11 mouse cellular contexts compared by ENCODE assay signal in the genomic region with DNA sequence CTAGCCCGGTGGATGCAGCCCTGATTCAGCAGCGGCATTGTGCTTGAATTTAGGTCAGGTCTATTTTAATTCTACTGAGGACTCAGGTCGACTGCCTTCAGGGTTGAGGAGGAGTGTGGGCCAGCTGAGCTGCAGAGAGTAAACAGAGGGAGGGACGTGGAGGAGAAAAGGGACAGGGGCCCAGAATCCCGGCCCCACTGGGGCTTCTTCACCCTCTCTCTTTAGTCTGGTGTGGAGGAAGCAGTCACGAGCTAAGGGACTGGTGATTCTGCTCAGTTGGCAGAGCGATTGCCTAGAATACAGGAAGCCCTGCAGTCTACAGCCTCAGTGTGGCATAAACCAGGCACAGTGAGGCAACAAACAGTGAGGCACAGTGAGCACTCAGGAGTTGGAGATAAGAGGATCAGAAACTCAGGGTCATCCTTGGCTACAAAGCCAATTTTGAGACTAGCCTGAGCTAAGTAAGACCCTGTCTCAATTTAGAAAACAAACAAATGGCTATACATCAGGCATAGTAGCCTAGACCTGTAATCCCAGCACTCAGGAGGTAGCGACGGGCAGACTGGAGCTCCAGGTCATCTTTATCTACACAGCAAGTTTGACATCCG. TPM values are rescaled to one million over a fixed set of nuclear protein-coding genes. Genes with fewer than 3 reads are reported as not detected.
DNase-seq lines count a peak whose midpoint lies in the region; ATAC-seq and TF ChIP-seq lines count a peak whose summit lies in the region.
"Had no signal": no experiment of that assay in that cellular context is flagged by ENCODE, and none has a peak within 500 bp of the region (broad histone marks: within the 10 kb centered on the region; RNA-seq: fewer than 3 reads in every experiment).

No protein-coding gene starts in this region.

- no peaks in the 10 kb centered on the region for H3K79me2 ChIP-seq in macrophage (ENCODE audit: inconsistent target)

- no peaks in the 10 kb centered on the region for H3K36me3 ChIP-seq in heart, embryonic 14.5 days (ENCODE audit: control insufficient read depth, insufficient read depth, low read length)
- no peaks in the 10 kb centered on the region for H3K36me3 ChIP-seq in thymus, adult 2 months (ENCODE audit: control insufficient read depth, insufficient read depth, low read length)
- H3K36me3 ChIP-seq in macrophage (ENCODE audit: inconsistent target): no peaks in the 10 kb centered on the region
- H3K36me3 ChIP-seq: heart, embryonic 13.5 days had no signal

- ATAC-seq in heart, embryonic 14.5 days (ENCODE audit: insufficient number of reproducible peaks, insufficient read depth, low FRiP score, low read depth): no peak
- no peak for ATAC-seq in erythroid progenitor cell, adult 5-6 weeks (replicated peaks; ENCODE audit: low FRiP score, poor library complexity, severe bottlenecking)

- TF ChIP-seq POLR2A in thymus, adult 2 months (IDR thresholded peaks at IDR 0.05; ENCODE audit: control insufficient read depth, extremely low read depth, insufficient read depth, low read length, poor library complexity): 0 out of 2 replicates have a peak, but pooled peaks have one; percentile 14

- TF ChIP-seq CTCF in thymus, adult 2 months (IDR thresholded peaks at IDR 0.05; ENCODE audit: borderline replicate concordance, control insufficient read depth, extremely low read depth, insufficient read depth, low read length, poor library complexity): 0 out of 2 replicates have a peak, but pooled peaks have one; percentile 10

- no peak for DNase-seq in heart, postnatal 4 days
- peak; percentile 46 for DNase-seq in thymus, adult 2 months
- no peak for DNase-seq in thymus, adult 18-20 months
- no peak for DNase-seq in cerebellum, adult 8-10 months
- DNase-seq: cerebellum, postnatal 25 days; kidney, adult 2 months; lung, adult 2 months had no signal

- 0 out of 2 replicates have a peak overlapping the region, but pooled peaks have one; percentile 23 for H3K9ac ChIP-seq in heart, embryonic 14.5 days (ENCODE audit: low read length)
- H3K9ac ChIP-seq: heart, embryonic 13.5 days had no signal

- H3K4me3 ChIP-seq in heart, embryonic 14.5 days (ENCODE audit: control insufficient read depth in 1 of 2, insufficient read depth in 1 of 2, low read depth in 1 of 2, low read length in 2 of 2): no peak overlapping the region
- H3K4me3 ChIP-seq in thymus, adult 2 months (ENCODE audit: control insufficient read depth, insufficient read depth, low read length): no peak overlapping the region
- no peak overlapping the region for H3K4me3 ChIP-seq in macrophage (ENCODE audit: inconsistent target)
- H3K4me3 ChIP-seq: heart, embryonic 13.5 days had no signal

- no peak overlapping the region for H3K27ac ChIP-seq in heart, embryonic 14.5 days (replicated peaks in 1 of 2; ENCODE audit: control insufficient read depth in 1 of 2, insufficient read depth in 1 of 2, low read depth in 2 of 2, low read length in 2 of 2)
- H3K27ac ChIP-seq in thymus, adult 2 months (ENCODE audit: control insufficient read depth, insufficient read depth, low read length): peak overlapping the region; percentile 73
- peak overlapping the region; percentile 12; the same call in 1 of the 2 replicates for H3K27ac ChIP-seq in macrophage
- H3K27ac ChIP-seq: heart, embryonic 13.5 days had no signal

- peaks cover 0 to 2% of the 10 kb centered on the region in 2 experiments; a peak in 2 of 4 replicates for H3K4me1 ChIP-seq in heart, embryonic 14.5 days (ENCODE audit: control insufficient read depth in 2 of 2, insufficient read depth in 2 of 2, low read length in 2 of 2)
- H3K4me1 ChIP-seq in thymus, adult 2 months (replicated peaks; ENCODE audit: control insufficient read depth, insufficient read depth, low read length): peaks cover 23% of the 10 kb centered on the region

- no peak overlapping the region for H3K4me2 ChIP-seq in heart, embryonic 14.5 days (ENCODE audit: low read length)
- H3K4me2 ChIP-seq: heart, embryonic 13.5 days had no signal

- no peaks in the 10 kb centered on the region for H3K9me3 ChIP-seq in heart, embryonic 14.5 days (ENCODE audit: control insufficient read depth, low read length)
- H3K9me3 ChIP-seq: heart, embryonic 13.5 days had no signal

- 66% methylated on average over 10 of the region's 10 CpGs for WGBS in heart, embryonic 14.5 days
- WGBS in thymus, adult 2 months: 58% methylated on average over 10 of the region's 10 CpGs
- WGBS in macrophage (ENCODE audit: missing documents): 63% methylated on average over 10 of the region's 10 CpGs

- H3K27me3 ChIP-seq in heart, embryonic 14.5 days (ENCODE audit: control insufficient read depth, insufficient read depth, low read length): no peaks in the 10 kb centered on the region
- H3K27me3 ChIP-seq in thymus, adult 2 months (ENCODE audit: control insufficient read depth, insufficient read depth, low read length): no peaks in the 10 kb centered on the region
- H3K27me3 ChIP-seq: heart, embryonic 13.5 days had no signal

RNA-seq across cellular contexts. Expression of a gene that starts 11.7 kb away (rescaled TPM):
- 53.9 and 55.0 TPM in 2 replicates for polyA plus RNA-seq in heart, embryonic 14.5 days (2014; fragmentation: Nextera tagmentation; extraction: Ambion mirVana)
- total RNA-seq in heart, postnatal 4 days (2021): 10 to 100 TPM; 59.8 to 60.3 TPM
- polyA plus RNA-seq in thymus, adult 2 months (2012; rRNA removed): 75.6 and 83.9 TPM in 2 replicates
- 10 to 100 TPM in 24 of 26 experiments, 1 to 10 TPM in 2; 3.8 to 82.2 (median 46.0) TPM for total RNA-seq in macrophage (2018; cell fraction: chromatin; rRNA removed)
- 10 to 100 TPM in 7 of 26 experiments, 1 to 10 TPM in 19; 5.1 to 11.2 (median 8.9) TPM for total RNA-seq in macrophage (2018; cell fraction: cytosol; rRNA removed)
- total RNA-seq in macrophage (2018; cell fraction: nucleus; rRNA removed): 10 to 100 TPM in 21 of 26 experiments, 1 to 10 TPM in 5; 5.8 to 43.0 (median 13.9) TPM
- 6.7 to 13.2 TPM (median 12.1 TPM) in 3 replicates for polyA plus RNA-seq in macrophage (2018)
- total RNA-seq in erythroid progenitor cell, adult 5-6 weeks (2015; ENCODE audit: low replicate concordance): 6.3 and 19.1 TPM in 2 replicates
- 0.77 and 1.6 TPM in 2 replicates for total RNA-seq in erythroid progenitor cell, adult 5-6 weeks (2017; ENCODE audit: low replicate concordance)

Comparison
In these comparisons a context has a peak if more than half of its experiments do, and no peak if none do; other contexts are left out.
1. H3K27ac ChIP-seq: peak in thymus, adult 2 months (single experiment) and macrophage (single experiment); none in heart, embryonic 14.5 days (0 of 2).